Mouse (Mus musculus) midbrain, postnatal 0 days (tissue): ENCODE results near the gene Iffo1. TPM values are rescaled to one million over a fixed set of nuclear protein-coding genes. Genes with fewer than 3 reads are reported as not detected.

Experiments
- ATAC-seq: fragments of 200-750 bp; cut with Nextera tagmentation; 2 replicates; pipeline ENCODE4 v1.8.0; 2017; ENCODE audit warnings: moderate number of reproducible peaks, mild to moderate bottlenecking, moderate TSS enrichment, moderate library complexity; ENCODE audit not compliant: low FRiP score
- DNase-seq: peaks from one replicate; pipeline ENCODE4 v3.0.0-alpha.2; 2015; ENCODE audit warnings: low spot score
- H3K27ac ChIP-seq: fragments of 300-500 bp; sonication (generic); 2 replicates; pipeline ENCODE4 v1.5.1; 2014; ENCODE audit warnings: low read depth, mild to moderate bottlenecking, low read length, mixed read lengths
- H3K27me3 ChIP-seq: fragments of 300-500 bp; sonication (generic); 2 replicates; pipeline ENCODE4 v1.6.1; 2014; ENCODE audit warnings: low read length, control low read depth, mixed read lengths; ENCODE audit not compliant: insufficient read depth
- H3K36me3 ChIP-seq: fragments of 300-500 bp; sonication (generic); 2 replicates; pipeline ENCODE4 v1.6.1; 2014; ENCODE audit warnings: low read length, control low read depth, mixed read lengths; ENCODE audit not compliant: insufficient read depth
- H3K4me1 ChIP-seq: fragments of 300-500 bp; sonication (generic); 2 replicates; pipeline ENCODE4 v1.6.1; 2014; ENCODE audit warnings: mild to moderate bottlenecking, control low read depth, antibody characterized with exemption, low read length, mixed read lengths; ENCODE audit not compliant: insufficient read depth
- H3K4me2 ChIP-seq: fragments of 300-500 bp; sonication (generic); 2 replicates; pipeline ENCODE4 v1.6.1; 2014; ENCODE audit warnings: low read depth, mild to moderate bottlenecking, low read length, mixed read lengths; ENCODE audit not compliant: poor library complexity, severe bottlenecking
- H3K4me3 ChIP-seq: fragments of 300-500 bp; sonication (generic); 2 replicates; pipeline ENCODE4 v1.5.1; 2014; ENCODE audit warnings: low read depth, mild to moderate bottlenecking, low read length, moderate library complexity
- H3K9ac ChIP-seq: fragments of 300-500 bp; sonication (generic); replicated peaks from 2 replicates; pipeline ENCODE4 v1.6.1; 2014; ENCODE audit warnings: mild to moderate bottlenecking, low read length, moderate library complexity, mixed read lengths; ENCODE audit not compliant: poor library complexity, severe bottlenecking
- H3K9me3 ChIP-seq: fragments of 300-500 bp; sonication (generic); 2 replicates; pipeline ENCODE4 v1.6.1; 2016; ENCODE audit warnings: low read length, control low read depth
- CTCF ChIP-seq: IDR thresholded peaks from 2 replicates; pipeline ENCODE4 v1.5.1; 2016; ENCODE audit warnings: antibody characterized with exemption, mild to moderate bottlenecking
- WGBS: fragments of 180-500 bp; shearing (Covaris S2); extraction: QIAGEN DNeasy Blood & Tissue Kit; methylation state at CpG from one replicate; pipeline ENCODE4 v1.1.7; 2014; 5-methylcytosine and 5-hydroxymethylcytosine counted together
- polyA plus RNA-seq: library from polyadenylated mRNA; unstranded; fragments of >200 nt; fragmentation: Nextera tagmentation; extraction: Ambion mirVana; gene quantifications from 2 replicates; pipeline ENCODE4 v1.2.1, GENCODE M21; 2015
- total RNA-seq: library from RNA; depleted of rRNA; stranded (reverse); fragments of >200 nt; gene quantifications from 2 replicates; pipeline ENCODE4 v1.2.3, GENCODE M21; 2014

Iffo1 gene
- total and polyA plus RNA-seq, 2 experiments from 2014 or later: 20.4 to 33.9 TPM

- under 1% methylated on average over 65 of the region's 66 CpGs for WGBS
- ATAC-seq: peak; percentile 98
- Histone ChIP-seq H3K4me1 (0 out of 2 replicates have a peak, but pooled peaks cover 2% of the 10 kb centered on the region), H3K27ac (peak within 1 kb of the TSS; percentile 80), H3K36me3 (peaks cover 37% of the 10 kb centered on the region), H3K9me3 (no peaks in the 10 kb centered on the region), H3K9ac (peak within 1 kb of the TSS; percentile 81), H3K4me2 (peak within 1 kb of the TSS; percentile 91), H3K4me3 (peak within 1 kb of the TSS; percentile 50), H3K27me3 (no peaks in the 10 kb centered on the region)
- no peak for TF ChIP-seq CTCF
- peak; percentile 96 for DNase-seq
Measured at GRCm38 (mm10) chr6:125131302-125132156, 13.5 kb upstream of the Iffo1 start, which contains the start of gene Nop2. Nop2 (plus strand) TSS chr6:125131909.

- H3K9ac ChIP-seq: peak overlapping the region; percentile 81
- peak overlapping the region; percentile 91 for H3K4me2 ChIP-seq
- ATAC-seq (no peak), DNase-seq (no peak)
- no peaks in the 10 kb centered on the region for H3K27me3 ChIP-seq
- no peaks in the 10 kb centered on the region for H3K9me3 ChIP-seq
- H3K27ac ChIP-seq: no peak overlapping the region
- peak overlapping the region; percentile 50 for H3K4me3 ChIP-seq
- WGBS: 13% methylated on average over 11 of the region's 11 CpGs
- 0 out of 2 replicates have a peak, but pooled peaks cover 2% of the 10 kb centered on the region for H3K4me1 ChIP-seq
- no peak for TF ChIP-seq CTCF
- H3K36me3 ChIP-seq: peaks cover 36% of the 10 kb centered on the region
Measured at GRCm38 (mm10) chr6:125132470-125132869, 12.6 kb upstream of the Iffo1 start.

- H3K9me3 ChIP-seq: no peaks in the 10 kb centered on the region
- WGBS: 86% methylated on average over 19 of the region's 19 CpGs
- peak; percentile 73 for TF ChIP-seq CTCF
- H3K9ac ChIP-seq: no peak overlapping the region
- DNase-seq (peak; percentile 33), ATAC-seq (no peak)
- H3K27ac ChIP-seq: no peak overlapping the region
- H3K4me2 ChIP-seq: no peak overlapping the region
- H3K36me3 ChIP-seq: peaks cover 62% of the 10 kb centered on the region
- H3K4me1 ChIP-seq: 0 out of 2 replicates have a peak, but pooled peaks cover 2% of the 10 kb centered on the region
- H3K27me3 ChIP-seq: no peaks in the 10 kb centered on the region
- H3K4me3 ChIP-seq: no peak overlapping the region
Measured at GRCm38 (mm10) chr6:125137002-125137671, 7.9 kb upstream of the Iffo1 start.

GRCm38 (mm10) chr6:125139747-125140146 is 5.3 kb upstream of the Iffo1 start:
- H3K27me3 ChIP-seq: no peaks in the 10 kb centered on the region
- H3K36me3 ChIP-seq: peaks cover 61% of the 10 kb centered on the region
- DNase-seq: no peak
- H3K4me3 ChIP-seq: no peak overlapping the region
- no peak for ATAC-seq
- no peak for TF ChIP-seq CTCF
- no peaks in the 10 kb centered on the region for H3K9me3 ChIP-seq
- H3K4me1 ChIP-seq: 0 out of 2 replicates have a peak, but pooled peaks cover 2% of the 10 kb centered on the region
- no peak overlapping the region for H3K9ac ChIP-seq
- no peak overlapping the region for H3K27ac ChIP-seq
- 93% methylated on average over 7 of the region's 7 CpGs for WGBS
- no peak overlapping the region for H3K4me2 ChIP-seq

GRCm38 (mm10) chr6:125142436-125142835 is 2.6 kb upstream of the Iffo1 start:
- Histone ChIP-seq H3K4me3 (no peak overlapping the region), H3K36me3 (peaks cover 46% of the 10 kb centered on the region), H3K27me3 (no peaks in the 10 kb centered on the region), H3K9me3 (no peaks in the 10 kb centered on the region), H3K4me1 (peaks cover 15% of the 10 kb centered on the region; the same call in 1 of the 2 replicates), H3K27ac (no peak overlapping the region), H3K4me2 (no peak overlapping the region), H3K9ac (no peak overlapping the region)
- DNase-seq: no peak
- TF ChIP-seq CTCF: no peak
- WGBS: 98% methylated on average over 8 of the region's 8 CpGs
- ATAC-seq: no peak
